Mouse (Mus musculus): Measurements from ENCODE around the gene Iqce. TPM values are rescaled to one million over a fixed set of nuclear protein-coding genes. Genes with fewer than 3 reads are reported as not detected.
A peak's percentile ranks its signal among the peaks of the same experiment; 100 is the strongest.

The Iqce gene
- polyA plus RNA-seq, 1 experiment from 2014 or later = 4.2 TPM

DNA sequence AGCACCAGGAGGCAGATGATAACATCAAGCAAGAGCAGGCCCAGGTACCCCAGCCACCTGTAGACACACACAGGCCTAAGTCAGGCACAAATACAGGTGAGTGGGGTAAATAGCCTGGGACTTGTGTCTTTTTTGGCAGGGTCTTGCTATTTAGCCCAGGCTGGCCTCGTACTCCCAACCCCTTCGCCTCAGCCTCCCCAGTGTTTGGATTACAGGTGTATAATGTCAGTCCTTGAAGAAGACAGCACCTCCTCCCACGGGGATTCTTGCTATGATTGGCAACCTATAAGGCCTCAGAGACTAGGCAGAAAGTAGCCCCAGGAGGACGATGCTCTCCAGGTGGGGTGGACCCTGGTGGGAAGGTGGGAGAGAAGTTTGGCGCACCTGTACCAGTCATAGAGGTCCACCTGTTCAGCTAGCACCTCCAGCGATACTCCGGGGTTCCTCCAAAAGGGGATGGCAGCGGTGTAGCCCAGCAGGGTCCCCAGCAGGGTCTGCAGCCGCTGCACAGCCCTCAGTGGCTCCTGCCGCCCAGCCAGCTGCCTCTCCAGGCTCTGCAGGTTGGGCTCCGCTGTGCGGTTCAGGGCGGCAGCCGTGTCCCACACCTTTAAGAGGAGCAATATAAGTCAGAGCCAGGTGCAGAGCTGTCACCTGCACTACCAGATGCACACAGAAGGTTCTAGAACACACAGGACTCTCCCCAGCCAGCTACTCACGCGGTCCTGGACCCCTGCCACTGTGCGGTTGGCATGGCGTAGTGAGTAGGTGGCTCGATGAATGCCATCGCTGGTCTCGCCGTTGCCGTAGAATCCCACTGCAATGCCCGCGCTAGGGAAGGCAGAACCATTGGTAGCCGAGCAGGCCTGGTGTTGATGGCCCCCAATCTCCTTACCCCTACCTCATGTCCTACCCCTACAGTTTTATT lies 67.1 kb downstream of the Iqce start:
- Histone ChIP-seq H3K4me2 (ENCODE audit: low read depth, low read length) (no peak overlapping the region), H3K4me1 (ENCODE audit: insufficient read depth) (peaks cover 12% of the 10 kb centered on the region), H3K27me3 (ENCODE audit: insufficient read depth, low read length) (no peaks in the 10 kb centered on the region), H3K4me3 (ENCODE audit: low read depth, low read length) (no peak overlapping the region), H3K9me3 (ENCODE audit: low read length) (no peaks in the 10 kb centered on the region), H3K27ac (ENCODE audit: low read depth) (no peak overlapping the region), H3K9ac (replicated peaks) (no peak overlapping the region), H3K36me3 (replicated peaks; ENCODE audit: insufficient read depth, low read length) (peaks cover 14% of the 10 kb centered on the region)
- ATAC-seq (no peak), DNase-seq (no peak)
- WGBS (ENCODE audit: insufficient replicate concordance) = 92% methylated on average over 26 of the region's 26 CpGs
- no peak for TF ChIP-seq CTCF (IDR thresholded peaks at IDR 0.05; ENCODE audit: low read depth)
- TF ChIP-seq EP300 (IDR thresholded peaks at IDR 0.05; ENCODE audit: low read depth) = no peak

GRCm38 (mm10) chr5:140633432-140633831 lies 68.7 kb downstream of the Iqce start:
- no peak for ATAC-seq
- Histone ChIP-seq H3K4me1 (ENCODE audit: insufficient read depth) (peaks cover 12% of the 10 kb centered on the region), H3K9ac (replicated peaks) (no peak overlapping the region), H3K36me3 (replicated peaks; ENCODE audit: insufficient read depth, low read length) (peaks cover 29% of the 10 kb centered on the region), H3K9me3 (ENCODE audit: low read length) (no peaks in the 10 kb centered on the region), H3K27ac (ENCODE audit: low read depth) (no peak overlapping the region), H3K4me2 (ENCODE audit: low read depth, low read length) (no peak overlapping the region), H3K27me3 (ENCODE audit: insufficient read depth, low read length) (no peaks in the 10 kb centered on the region), H3K4me3 (ENCODE audit: low read depth, low read length) (no peak overlapping the region)
- no peak for TF ChIP-seq EP300 (IDR thresholded peaks at IDR 0.05; ENCODE audit: low read depth)
- TF ChIP-seq CTCF (IDR thresholded peaks at IDR 0.05; ENCODE audit: low read depth) = no peak
- 82% methylated on average over 7 of the region's 7 CpGs for WGBS (ENCODE audit: insufficient replicate concordance)
- DNase-seq = no peak

GRCm38 (mm10) chr5:140628995-140629394 lies 73.2 kb downstream of the Iqce start:
- Histone ChIP-seq H3K27ac (ENCODE audit: low read depth) (no peak overlapping the region), H3K4me1 (ENCODE audit: insufficient read depth) (peaks cover 4% of the 10 kb centered on the region), H3K9me3 (ENCODE audit: low read length) (no peaks in the 10 kb centered on the region), H3K9ac (replicated peaks) (no peak overlapping the region), H3K4me2 (ENCODE audit: low read depth, low read length) (no peak overlapping the region), H3K36me3 (replicated peaks; ENCODE audit: insufficient read depth, low read length) (peaks cover 38% of the 10 kb centered on the region), H3K4me3 (ENCODE audit: low read depth, low read length) (no peak overlapping the region), H3K27me3 (ENCODE audit: insufficient read depth, low read length) (no peaks in the 10 kb centered on the region)
- ATAC-seq = no peak
- TF ChIP-seq EP300 (IDR thresholded peaks at IDR 0.05; ENCODE audit: low read depth) = no peak
- TF ChIP-seq CTCF (IDR thresholded peaks at IDR 0.05; ENCODE audit: low read depth) = peak; percentile 77
- 87% methylated on average over 9 of the region's 9 CpGs for WGBS (ENCODE audit: insufficient replicate concordance)
- DNase-seq = peak; percentile 49

DNA sequence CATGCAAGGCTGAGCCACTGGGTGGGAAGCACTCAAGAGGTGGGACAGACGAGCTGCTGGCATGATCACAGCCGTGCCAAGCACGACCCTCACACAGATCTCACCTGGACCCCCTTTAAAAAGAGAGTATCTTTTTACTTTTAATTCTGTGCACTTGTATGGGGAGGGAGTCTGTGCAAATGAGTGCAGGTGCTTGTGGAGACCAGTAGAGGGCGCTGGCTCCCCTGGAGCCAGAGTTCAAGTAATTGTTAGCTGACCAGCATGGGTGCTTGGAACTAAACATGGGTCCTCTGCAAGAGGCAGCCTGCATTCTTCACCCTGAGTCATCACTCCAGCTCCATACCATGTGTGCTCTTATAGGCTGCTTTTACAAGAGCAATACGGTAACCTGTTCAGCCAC lies 74.6 kb downstream of the Iqce start:
- no peaks in the 10 kb centered on the region for H3K4me1 ChIP-seq (ENCODE audit: insufficient read depth)
- H3K36me3 ChIP-seq (replicated peaks; ENCODE audit: insufficient read depth, low read length) = peaks cover 43% of the 10 kb centered on the region
- DNase-seq (no peak), ATAC-seq (no peak)
- no peak overlapping the region for H3K4me2 ChIP-seq (ENCODE audit: low read depth, low read length)
- no peaks in the 10 kb centered on the region for H3K9me3 ChIP-seq (ENCODE audit: low read length)
- no peaks in the 10 kb centered on the region for H3K27me3 ChIP-seq (ENCODE audit: insufficient read depth, low read length)
- WGBS (ENCODE audit: insufficient replicate concordance) = 89% methylated on average over 5 of the region's 5 CpGs
- no peak for TF ChIP-seq EP300 (IDR thresholded peaks at IDR 0.05; ENCODE audit: low read depth)
- TF ChIP-seq CTCF (IDR thresholded peaks at IDR 0.05; ENCODE audit: low read depth) = peak; percentile 29
- no peak overlapping the region for H3K9ac ChIP-seq (replicated peaks)
- H3K4me3 ChIP-seq (ENCODE audit: low read depth, low read length) = no peak overlapping the region
- H3K27ac ChIP-seq (ENCODE audit: low read depth) = no peak overlapping the region

- ATAC-seq = no peak
- no peak for DNase-seq
- 91% methylated on average over 13 of the region's 13 CpGs for WGBS (ENCODE audit: insufficient replicate concordance)
- no peak overlapping the region for H3K27ac ChIP-seq (ENCODE audit: low read depth)
- TF ChIP-seq CTCF (IDR thresholded peaks at IDR 0.05; ENCODE audit: low read depth) (no peak), EP300 (IDR thresholded peaks at IDR 0.05; ENCODE audit: low read depth) (no peak)
- H3K4me1 ChIP-seq (ENCODE audit: insufficient read depth) = no peaks in the 10 kb centered on the region
- H3K4me3 ChIP-seq (ENCODE audit: low read depth, low read length) = no peak overlapping the region
- peaks cover 44% of the 10 kb centered on the region for H3K36me3 ChIP-seq (replicated peaks; ENCODE audit: insufficient read depth, low read length)
- no peaks in the 10 kb centered on the region for H3K9me3 ChIP-seq (ENCODE audit: low read length)
- H3K27me3 ChIP-seq (ENCODE audit: insufficient read depth, low read length) = no peaks in the 10 kb centered on the region
- no peak overlapping the region for H3K9ac ChIP-seq (replicated peaks)
- no peak overlapping the region for H3K4me2 ChIP-seq (ENCODE audit: low read depth, low read length)
Observed at GRCm38 (mm10) chr5:140624961-140625360, 77.2 kb downstream of the Iqce start.

DNA sequence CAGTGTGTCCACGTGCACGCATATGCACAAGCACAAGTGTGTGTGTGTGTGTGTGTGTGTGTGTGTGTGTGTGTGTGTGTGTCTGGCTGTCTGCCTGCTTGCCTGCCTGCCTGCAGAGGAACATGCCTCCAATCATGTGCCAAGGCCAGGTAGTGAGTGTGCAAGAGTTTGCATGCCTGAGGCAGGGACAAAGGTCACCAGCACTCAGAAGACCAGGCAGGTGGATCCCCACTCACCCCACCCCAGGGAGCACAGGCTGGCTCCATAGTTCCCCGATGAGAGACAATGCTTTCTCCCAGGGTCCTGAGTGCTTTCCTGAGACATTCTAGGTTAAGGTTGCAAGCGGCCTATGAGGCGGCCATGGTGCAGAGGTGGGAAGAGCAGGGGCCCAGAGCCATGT lies 77.9 kb downstream of the Iqce start:
- Histone ChIP-seq H3K4me2 (ENCODE audit: low read depth, low read length) (no peak overlapping the region), H3K27ac (ENCODE audit: low read depth) (no peak overlapping the region), H3K9ac (replicated peaks) (no peak overlapping the region), H3K9me3 (ENCODE audit: low read length) (no peaks in the 10 kb centered on the region), H3K27me3 (ENCODE audit: insufficient read depth, low read length) (no peaks in the 10 kb centered on the region), H3K36me3 (replicated peaks; ENCODE audit: insufficient read depth, low read length) (peaks cover 37% of the 10 kb centered on the region), H3K4me1 (ENCODE audit: insufficient read depth) (no peaks in the 10 kb centered on the region), H3K4me3 (ENCODE audit: low read depth, low read length) (no peak overlapping the region)
- DNase-seq (no peak), ATAC-seq (peak; percentile 14; the same call in 1 of the 2 replicates)
- no peak for TF ChIP-seq CTCF (IDR thresholded peaks at IDR 0.05; ENCODE audit: low read depth)
- TF ChIP-seq EP300 (IDR thresholded peaks at IDR 0.05; ENCODE audit: low read depth) = no peak
- WGBS (ENCODE audit: insufficient replicate concordance) = 84% methylated on average over 5 of the region's 5 CpGs

All from liver, postnatal 0 days (tissue).